Mouse (Mus musculus): ENCODE measurements around the gene 2310057N15Rik.

GRCm38 (mm10) chr16:88735391-88735790 is 38.6 kb downstream of the 2310057N15Rik start:
- TF ChIP-seq CTCF (IDR thresholded peaks at IDR 0.05; ENCODE audit: insufficient read depth, low read length) = no peak
- TF ChIP-seq POLR2A (IDR thresholded peaks at IDR 0.05; ENCODE audit: borderline replicate concordance, extremely low read depth, low read depth, low read length) = no peak

Measured in lung, adult 2 months (tissue).